Mouse (Mus musculus) hindbrain, embryonic 14.5 days (tissue): ENCODE results near the gene Ksr1. TPM values are rescaled to one million over a fixed set of nuclear protein-coding genes. Genes with fewer than 3 reads are reported as not detected.
A peak's percentile ranks its signal among the peaks of the same experiment; 100 is the strongest.

Source experiments
- ATAC-seq: fragments of 200-750 bp; cut with Nextera tagmentation; 2 replicates; pipeline ENCODE4 v1.8.0; 2017; ENCODE audit warnings: moderate number of reproducible peaks, mild to moderate bottlenecking, moderate TSS enrichment, moderate library complexity; ENCODE audit not compliant: low FRiP score
- DNase-seq: peaks from one replicate; pipeline ENCODE4 v3.0.0-alpha.2; 2015; ENCODE audit warnings: low spot score
- H3K27ac ChIP-seq: fragments of 300-500 bp; sonication (generic); 2 replicates; pipeline ENCODE4 v1.5.1; 2014; ENCODE audit warnings: mild to moderate bottlenecking, moderate library complexity
- H3K27me3 ChIP-seq: fragments of 300-500 bp; sonication (generic); 2 replicates; pipeline ENCODE4 v1.6.1; 2014; ENCODE audit warnings: mild to moderate bottlenecking, low read length, mixed read lengths; ENCODE audit not compliant: control insufficient read depth, insufficient read depth
- H3K36me3 ChIP-seq: fragments of 300-500 bp; sonication (generic); replicated peaks from 2 replicates; pipeline ENCODE4 v1.6.1; 2014; ENCODE audit not compliant: control insufficient read depth, insufficient read depth
- H3K4me1 ChIP-seq: fragments of 300-500 bp; sonication (generic); replicated peaks from 2 replicates; pipeline ENCODE4 v1.6.1; 2014; ENCODE audit warnings: antibody characterized with exemption, low read length, mixed read lengths; ENCODE audit not compliant: control insufficient read depth, insufficient read depth
- H3K4me2 ChIP-seq: fragments of 300-500 bp; sonication (generic); replicated peaks from 2 replicates; pipeline ENCODE4 v1.6.1; 2014; ENCODE audit warnings: mild to moderate bottlenecking, moderate library complexity
- H3K4me3 ChIP-seq: fragments of 300-500 bp; sonication (generic); replicated peaks from 2 replicates; pipeline ENCODE4 v1.5.1; 2014; ENCODE audit warnings: mild to moderate bottlenecking, low read length
- H3K9ac ChIP-seq: fragments of 300-500 bp; sonication (generic); 2 replicates; pipeline ENCODE4 v1.6.1; 2014
- H3K9me3 ChIP-seq: fragments of 300-500 bp; sonication (generic); 2 replicates; pipeline ENCODE4 v1.6.1; 2016; ENCODE audit warnings: low read length; ENCODE audit not compliant: control insufficient read depth
- WGBS: fragments of 180-500 bp; shearing (Covaris S2); extraction: QIAGEN DNeasy Blood & Tissue Kit; methylation state at CpG from one replicate; pipeline ENCODE4 v1.1.7; 2014; 5-methylcytosine and 5-hydroxymethylcytosine counted together
- polyA plus RNA-seq: library from polyadenylated mRNA; unstranded; fragments of >200 nt; fragmentation: Nextera tagmentation; extraction: Ambion mirVana; gene quantifications from 2 replicates; pipeline ENCODE4 v1.2.1, GENCODE M21; 2014

The Ksr1 gene
- polyA plus RNA-seq, 1 experiment from 2014 or later, result 7.7 TPM

GRCm38 (mm10) chr11:79151874-79152273 is 5.7 kb upstream of the Ksr1 start:
- Histone ChIP-seq H3K27ac (no peak overlapping the region), H3K36me3 (no peaks in the 10 kb centered on the region), H3K27me3 (no peaks in the 10 kb centered on the region), H3K4me1 (no peaks in the 10 kb centered on the region), H3K4me3 (no peak overlapping the region), H3K9ac (no peak overlapping the region), H3K9me3 (no peaks in the 10 kb centered on the region), H3K4me2 (no peak overlapping the region)
- 78% methylated on average over 7 of the region's 7 CpGs for WGBS
- DNase-seq (no peak), ATAC-seq (no peak)

- ATAC-seq (no peak), DNase-seq (no peak)
- Histone ChIP-seq H3K27ac (no peak overlapping the region), H3K4me3 (no peak overlapping the region), H3K9ac (no peak overlapping the region), H3K36me3 (no peaks in the 10 kb centered on the region), H3K27me3 (no peaks in the 10 kb centered on the region), H3K4me2 (no peak overlapping the region), H3K4me1 (peaks cover under 1% of the 10 kb centered on the region), H3K9me3 (no peaks in the 10 kb centered on the region)
- WGBS, result 79% methylated on average over 3 of the region's 3 CpGs
These were observed 4.1 kb upstream of the Ksr1 start for GRCm38 (mm10) chr11:79150301-79150700.

GRCm38 (mm10) chr11:79149295-79149694 is 3.1 kb upstream of the Ksr1 start:
- Histone ChIP-seq H3K4me1 (peaks cover 11% of the 10 kb centered on the region), H3K4me3 (no peak overlapping the region), H3K27ac (no peak overlapping the region), H3K9ac (no peak overlapping the region), H3K9me3 (no peaks in the 10 kb centered on the region), H3K4me2 (no peak overlapping the region), H3K27me3 (no peaks in the 10 kb centered on the region), H3K36me3 (no peaks in the 10 kb centered on the region)
- WGBS, result 90% methylated on average over 4 of the region's 4 CpGs
- DNase-seq, result no peak
- no peak for ATAC-seq

- WGBS, result 85% methylated on average over 4 of the region's 4 CpGs
- DNase-seq, result no peak
- H3K4me1 ChIP-seq, result peaks cover 16% of the 10 kb centered on the region
These were observed 2.6 kb upstream of the Ksr1 start for GRCm38 (mm10) chr11:79148783-79149182.

GRCm38 (mm10) chr11:79145283-79146265 is 633 bp downstream of the Ksr1 start:
- H3K9ac ChIP-seq, result peak overlapping the region; percentile 86
- WGBS, result under 1% methylated on average over 51 of the region's 62 CpGs
- DNase-seq, result peak; percentile 31
- no peaks in the 10 kb centered on the region for H3K27me3 ChIP-seq
- H3K4me1 ChIP-seq, result peaks cover 23% of the 10 kb centered on the region
- no peaks in the 10 kb centered on the region for H3K9me3 ChIP-seq
- peak; percentile 6; the same call in 1 of the 2 replicates for ATAC-seq
- peak overlapping the region; percentile 89 for H3K27ac ChIP-seq
- H3K36me3 ChIP-seq, result no peaks in the 10 kb centered on the region
- peak overlapping the region; percentile 79 for H3K4me2 ChIP-seq
- H3K4me3 ChIP-seq, result peak overlapping the region; percentile 82

More at GRCm38 (mm10) chr11:79148783-79149182, 2.6 kb upstream of the Ksr1 start:
- Histone ChIP-seq H3K36me3 (no peaks in the 10 kb centered on the region), H3K27ac (no peak overlapping the region), H3K4me2 (no peak overlapping the region), H3K9me3 (no peaks in the 10 kb centered on the region), H3K9ac (no peak overlapping the region), H3K27me3 (no peaks in the 10 kb centered on the region), H3K4me3 (no peak overlapping the region)
- no peak for ATAC-seq

GRCm38 (mm10) chr11:79144741-79145140 is 1.5 kb downstream of the Ksr1 start:
- no peak for ATAC-seq
- peak; percentile 34 for DNase-seq
- H3K4me3 ChIP-seq, result peak overlapping the region; percentile 82
- H3K27ac ChIP-seq, result peak overlapping the region; percentile 89; the same call in 1 of the 2 replicates
- H3K36me3 ChIP-seq, result no peaks in the 10 kb centered on the region
- peak overlapping the region; percentile 86 for H3K9ac ChIP-seq
- WGBS, result 23% methylated on average over 1 of the region's 1 CpGs
- no peaks in the 10 kb centered on the region for H3K27me3 ChIP-seq
- peaks cover 23% of the 10 kb centered on the region for H3K4me1 ChIP-seq
- no peaks in the 10 kb centered on the region for H3K9me3 ChIP-seq
- peak overlapping the region; percentile 79 for H3K4me2 ChIP-seq

GRCm38 (mm10) chr11:79144043-79144591 is 2.1 kb downstream of the Ksr1 start:
- 84% methylated on average over 2 of the region's 2 CpGs for WGBS

GRCm38 (mm10) chr11:79143322-79143721 is 2.9 kb downstream of the Ksr1 start:
- no peak overlapping the region for H3K4me2 ChIP-seq
- H3K4me1 ChIP-seq, result peaks cover 23% of the 10 kb centered on the region
- no peak for ATAC-seq
- H3K27me3 ChIP-seq, result no peaks in the 10 kb centered on the region
- WGBS, result 90% methylated on average over 3 of the region's 3 CpGs
- no peaks in the 10 kb centered on the region for H3K36me3 ChIP-seq
- no peak overlapping the region for H3K27ac ChIP-seq
- no peak overlapping the region for H3K9ac ChIP-seq
- H3K4me3 ChIP-seq, result no peak overlapping the region
- no peaks in the 10 kb centered on the region for H3K9me3 ChIP-seq
- no peak for DNase-seq

More at GRCm38 (mm10) chr11:79144043-79144591, 2.1 kb downstream of the Ksr1 start:
- no peaks in the 10 kb centered on the region for H3K27me3 ChIP-seq
- H3K9me3 ChIP-seq, result no peaks in the 10 kb centered on the region
- ATAC-seq, result no peak
- no peak overlapping the region; the same call in 1 of the 2 replicates for H3K27ac ChIP-seq
- H3K4me1 ChIP-seq, result peaks cover 23% of the 10 kb centered on the region
- no peak for DNase-seq
- no peaks in the 10 kb centered on the region for H3K36me3 ChIP-seq
- H3K4me3 ChIP-seq, result 0 out of 2 replicates have a peak overlapping the region, but pooled peaks have one; percentile 82
- peak overlapping the region; percentile 86; the same call in 1 of the 2 replicates for H3K9ac ChIP-seq
- peak overlapping the region; percentile 79 for H3K4me2 ChIP-seq

GRCm38 (mm10) chr11:79142381-79142780 is 3.8 kb downstream of the Ksr1 start:
- DNase-seq, result no peak
- peaks cover 23% of the 10 kb centered on the region for H3K4me1 ChIP-seq
- H3K36me3 ChIP-seq, result no peaks in the 10 kb centered on the region
- ATAC-seq, result no peak
- no peak overlapping the region for H3K4me3 ChIP-seq
- WGBS, result 81% methylated on average over 11 of the region's 11 CpGs
- H3K4me2 ChIP-seq, result no peak overlapping the region
- H3K27ac ChIP-seq, result no peak overlapping the region
- H3K27me3 ChIP-seq, result no peaks in the 10 kb centered on the region
- no peak overlapping the region for H3K9ac ChIP-seq
- no peaks in the 10 kb centered on the region for H3K9me3 ChIP-seq
